Mouse (Mus musculus): Measurements from ENCODE around the gene Dhrs11. TPM values are rescaled to one million over a fixed set of nuclear protein-coding genes. Genes with fewer than 3 reads are reported as not detected.

Gene Dhrs11
- total RNA-seq, 2 experiments from 2014 or later: 6.2 TPM

- Histone ChIP-seq H3K4me3 (peak overlapping the region; percentile 78), H3K27ac (peak overlapping the region; percentile 89)
- TF ChIP-seq CTCF (conservative IDR thresholded peaks at IDR 0.05): peak; percentile 88
- DNase-seq (ENCODE audit: low spot score in 2 of 2): peak; percentile 58 to 71
Measured at GRCm38 (mm10) chr11:84818085-84818960, 10.5 kb downstream of the Dhrs11 start.

- H3K4me3 ChIP-seq: no peak overlapping the region
- TF ChIP-seq CTCF (conservative IDR thresholded peaks at IDR 0.05): peak; percentile 53
- no peak for DNase-seq (ENCODE audit: low spot score in 2 of 2)
- no peak overlapping the region for H3K27ac ChIP-seq
Measured at GRCm38 (mm10) chr11:84817362-84817761, 11.4 kb downstream of the Dhrs11 start.

- no peak overlapping the region for H3K4me3 ChIP-seq
- DNase-seq (ENCODE audit: low spot score in 2 of 2): peak; percentile 57 to 80
- TF ChIP-seq CTCF (conservative IDR thresholded peaks at IDR 0.05): peak; percentile 96
- H3K27ac ChIP-seq: no peak overlapping the region
Measured at GRCm38 (mm10) chr11:84813724-84814510, 14.9 kb downstream of the Dhrs11 start.

GRCm38 (mm10) chr11:84804373-84804772 is 24.4 kb downstream of the Dhrs11 start:
- no peak overlapping the region for H3K27ac ChIP-seq
- no peak for TF ChIP-seq CTCF (conservative IDR thresholded peaks at IDR 0.05)
- DNase-seq (ENCODE audit: low spot score in 2 of 2): no peak

GRCm38 (mm10) chr11:84797627-84798353 is 31.0 kb downstream of the Dhrs11 start:
- peak; percentile 98 for TF ChIP-seq CTCF (conservative IDR thresholded peaks at IDR 0.05)
- no peak overlapping the region for H3K4me3 ChIP-seq
- H3K27ac ChIP-seq: no peak overlapping the region
- peak in 1 of 2 experiments; percentile 75 for DNase-seq (ENCODE audit: low spot score in 2 of 2)

More at GRCm38 (mm10) chr11:84804373-84804772, 24.4 kb downstream of the Dhrs11 start:
- no peak overlapping the region for H3K4me3 ChIP-seq

- Histone ChIP-seq H3K27ac (no peak overlapping the region), H3K4me3 (no peak overlapping the region)
- TF ChIP-seq CTCF (conservative IDR thresholded peaks at IDR 0.05): no peak
- no peak for DNase-seq (ENCODE audit: low spot score in 2 of 2)
Measured at GRCm38 (mm10) chr11:84797026-84797425, 31.8 kb downstream of the Dhrs11 start.

- TF ChIP-seq CTCF (conservative IDR thresholded peaks at IDR 0.05): peak; percentile 95
- peak overlapping the region; percentile 35 for H3K4me3 ChIP-seq
- H3K27ac ChIP-seq: no peak overlapping the region
- peak; percentile 69 to 83 for DNase-seq (ENCODE audit: low spot score in 2 of 2)
Measured at GRCm38 (mm10) chr11:84794496-84795113, 34.2 kb downstream of the Dhrs11 start.

- no peak for DNase-seq (ENCODE audit: low spot score in 2 of 2)
Measured at GRCm38 (mm10) chr11:84793545-84793944, 35.2 kb downstream of the Dhrs11 start.

GRCm38 (mm10) chr11:84790383-84790782 is 38.4 kb downstream of the Dhrs11 start:
- DNase-seq (ENCODE audit: low spot score in 2 of 2): no peak
- Histone ChIP-seq H3K4me3 (no peak overlapping the region), H3K27ac (no peak overlapping the region)
- no peak for TF ChIP-seq CTCF (conservative IDR thresholded peaks at IDR 0.05)

More at GRCm38 (mm10) chr11:84793545-84793944, 35.2 kb downstream of the Dhrs11 start:
- no peak for TF ChIP-seq CTCF (conservative IDR thresholded peaks at IDR 0.05)
- no peak overlapping the region for H3K27ac ChIP-seq
- H3K4me3 ChIP-seq: no peak overlapping the region

GRCm38 (mm10) chr11:84780143-84780870 is 48.5 kb downstream of the Dhrs11 start:
- H3K27ac ChIP-seq: no peak overlapping the region
- no peak overlapping the region for H3K4me3 ChIP-seq
- no peak for TF ChIP-seq CTCF (conservative IDR thresholded peaks at IDR 0.05)
- no peak for DNase-seq (ENCODE audit: low spot score in 2 of 2)

GRCm38 (mm10) chr11:84775560-84775959 is 53.2 kb downstream of the Dhrs11 start:
- TF ChIP-seq CTCF (conservative IDR thresholded peaks at IDR 0.05): no peak
- DNase-seq (ENCODE audit: low spot score in 2 of 2): no peak
- Histone ChIP-seq H3K4me3 (no peak overlapping the region), H3K27ac (no peak overlapping the region)

All from layer of hippocampus, adult 2 months (tissue).